Mouse (Mus musculus) embryonic fibroblast, embryonic 13.5 days (primary cell): ENCODE measurements around the gene Slc5a10.

Experiments used
- CTCF ChIP-seq: IDR thresholded peaks from 2 replicates; pipeline ENCODE4 v1.5.1; 2011; ENCODE audit warnings: mild to moderate bottlenecking, control low read depth, low read length, moderate library complexity, borderline replicate concordance; ENCODE audit not compliant: insufficient read depth
- POLR2A ChIP-seq: IDR thresholded peaks from 2 replicates; pipeline ENCODE4 v1.6.1; 2011; ENCODE audit warnings: low read depth, mild to moderate bottlenecking, control low read depth, low read length, moderate library complexity

GRCm38 (mm10) chr11:61660001-61660400 lies 60.6 kb downstream of the Slc5a10 start:
- TF ChIP-seq CTCF = no peak
- TF ChIP-seq POLR2A = no peak
